Mouse (Mus musculus): ENCODE measurements at regions not wholly inside any gene's neighbourhood (a gene's known extent, or its start where the extent isn't known, plus 50 kb on each side); places are given as distances from the start of the nearest gene placed in this dataset.

GRCm38 (mm10) chr3:105130228-105130627, 63.6 kb downstream of the 4930564D02Rik start:
- no peak for DNase-seq (ENCODE audit: low spot score in 2 of 2)

- DNase-seq (ENCODE audit: low spot score in 2 of 2), result no peak
Observed at GRCm38 (mm10) chr3:105131053-105131452, 64.4 kb downstream of the 4930564D02Rik start.

- DNase-seq (ENCODE audit: low spot score in 2 of 2), result no peak
Observed at GRCm38 (mm10) chr3:105133011-105133410, 66.4 kb downstream of the 4930564D02Rik start.

DNA sequence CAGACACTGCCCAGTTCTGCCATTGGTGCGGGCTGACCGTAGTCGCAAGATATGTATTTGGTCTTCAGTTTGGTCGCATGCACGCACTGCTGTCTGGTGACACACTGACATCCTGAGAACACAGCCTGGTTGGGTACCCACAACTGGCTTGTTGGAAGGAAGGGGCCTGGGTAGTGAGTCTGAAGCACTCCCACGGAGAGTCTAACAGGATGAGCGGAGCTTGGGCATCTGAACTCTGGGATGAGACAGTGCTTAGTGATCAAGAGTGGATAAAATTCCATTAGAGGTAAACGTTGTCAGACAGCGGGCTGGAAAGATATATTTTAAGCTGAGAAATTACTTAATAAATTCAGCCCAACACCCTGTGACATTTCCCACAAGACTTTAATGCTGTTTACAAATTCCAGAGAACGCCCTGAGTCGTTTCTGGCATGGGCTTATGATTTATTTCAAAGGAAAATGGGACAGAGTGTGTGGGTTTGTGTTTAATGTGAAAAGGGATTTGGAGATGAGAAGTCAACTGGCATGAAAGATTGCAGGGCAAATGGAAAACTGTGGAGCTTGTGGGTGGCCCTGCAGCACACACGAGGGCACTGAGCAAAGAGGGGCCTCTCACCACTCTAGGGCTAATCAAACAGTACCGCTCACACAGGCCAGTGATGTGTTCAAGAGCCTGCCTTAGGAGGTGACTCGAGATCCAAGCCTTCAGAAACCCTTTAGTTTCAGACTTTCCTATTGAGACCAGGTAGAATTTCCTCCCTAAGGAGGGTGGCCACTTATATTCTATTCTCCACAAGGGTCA, 74.7 kb downstream of the 4930564D02Rik start:
- no peak for DNase-seq (ENCODE audit: low spot score in 2 of 2)

GRCm38 (mm10) chr3:105142631-105143030, 76.0 kb downstream of the 4930564D02Rik start:
- no peak for DNase-seq (ENCODE audit: low spot score in 2 of 2)

DNA sequence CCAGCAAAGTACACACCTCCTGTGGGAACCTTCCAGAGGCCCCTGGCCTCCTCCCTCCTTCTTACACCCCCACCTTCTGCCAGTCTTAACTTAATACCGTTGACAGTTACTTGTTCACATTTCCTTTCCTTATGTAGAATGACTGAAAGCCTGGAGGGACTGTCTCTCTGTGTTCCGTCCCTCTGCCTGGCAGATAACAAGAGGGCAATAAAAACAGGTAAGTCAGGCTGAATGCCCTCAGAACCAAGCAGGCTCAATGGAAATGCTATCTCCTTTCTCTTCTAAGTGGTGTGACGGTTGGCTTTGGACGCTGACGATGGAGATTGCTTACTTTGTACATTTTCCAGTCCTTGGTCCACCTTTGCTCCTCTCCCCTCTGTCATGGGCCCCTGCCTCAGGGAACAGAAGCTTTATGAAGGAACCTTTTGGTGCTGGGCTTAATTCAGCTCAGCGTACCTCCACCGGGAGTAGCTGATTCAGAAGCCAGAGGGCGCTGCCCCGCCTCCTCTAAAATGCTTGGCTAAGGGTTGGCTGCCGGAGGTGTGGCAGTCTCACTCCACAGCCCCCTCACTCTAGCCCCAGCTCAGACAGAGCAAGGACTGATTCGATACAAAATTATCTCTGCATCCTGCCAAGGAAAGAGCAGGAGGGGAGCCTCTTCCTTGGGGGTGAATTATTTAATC, 85.0 kb downstream of the 4930564D02Rik start:
- peak; percentile 49 to 75 for DNase-seq (ENCODE audit: low spot score in 2 of 2)

- DNase-seq (ENCODE audit: low spot score in 2 of 2), result no peak
Observed at GRCm38 (mm10) chr3:105152158-105152541, 85.5 kb downstream of the 4930564D02Rik start.

- no peak for DNase-seq (ENCODE audit: low spot score in 2 of 2)
Observed at GRCm38 (mm10) chr3:105158376-105158775, 91.7 kb downstream of the 4930564D02Rik start.

DNA sequence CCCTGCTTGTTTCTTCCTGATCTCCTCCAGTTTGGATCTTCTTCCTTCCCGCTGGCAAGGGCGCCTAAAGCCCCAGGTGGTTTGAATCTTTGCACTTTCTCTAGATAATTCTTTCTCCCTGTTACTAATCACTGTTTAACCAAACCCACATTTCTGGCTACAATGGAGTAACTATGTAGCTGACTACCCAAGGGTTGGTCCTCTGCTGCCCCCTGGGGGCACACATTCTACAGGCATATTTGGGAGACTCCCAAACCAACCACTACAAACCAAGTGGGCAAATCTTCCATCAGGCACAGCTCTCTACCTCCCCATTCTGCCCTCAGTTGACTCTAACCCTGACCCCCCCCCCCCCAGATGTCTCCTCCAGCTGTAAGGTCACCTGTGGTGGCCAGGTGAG, 98.7 kb downstream of the 4930564D02Rik start:
- DNase-seq (ENCODE audit: low spot score in 2 of 2), result peak; percentile 53 to 74

DNA sequence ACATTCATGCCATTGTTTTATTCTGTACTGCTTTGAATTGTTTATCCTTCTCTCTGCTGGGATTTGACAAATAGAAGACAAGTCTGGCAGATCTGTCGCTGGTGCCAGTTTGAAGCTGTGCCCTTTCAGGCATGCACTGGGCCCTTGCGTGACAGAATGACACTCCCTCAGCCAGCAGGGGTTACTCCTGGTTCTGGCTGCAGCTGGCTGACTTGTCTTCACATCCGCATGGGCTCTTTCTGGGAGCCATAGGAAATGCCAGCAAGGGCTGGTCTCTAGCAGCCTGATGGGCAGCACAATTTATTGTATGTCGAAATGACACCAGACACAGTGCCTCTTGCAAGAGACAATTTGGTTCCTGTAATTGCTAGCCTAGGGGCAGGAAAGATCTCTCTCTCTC, 102.5 kb downstream of the 4930564D02Rik start:
- DNase-seq (ENCODE audit: low spot score in 2 of 2), result no peak

DNA sequence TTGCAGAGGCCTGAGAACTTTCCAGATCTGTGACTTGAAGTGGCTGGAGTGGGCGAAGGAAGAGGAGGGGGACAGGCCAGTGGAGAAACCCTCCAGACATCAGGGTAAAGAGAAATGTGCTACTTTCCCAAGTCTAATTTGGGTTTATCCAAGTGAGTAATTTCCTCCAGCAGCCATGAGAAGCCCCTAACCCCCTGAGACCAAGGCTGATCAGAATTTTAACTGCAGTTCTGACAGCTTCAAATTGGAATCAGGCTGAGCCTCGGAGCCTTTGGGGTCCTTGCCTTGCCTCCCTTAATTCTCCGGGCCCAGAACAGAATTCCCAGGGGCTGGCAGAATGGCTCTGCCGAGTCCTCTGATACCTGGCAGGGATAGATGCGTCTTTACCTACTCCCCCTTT, 104.9 kb downstream of the 4930564D02Rik start:
- DNase-seq (ENCODE audit: low spot score in 2 of 2), result no peak

DNA sequence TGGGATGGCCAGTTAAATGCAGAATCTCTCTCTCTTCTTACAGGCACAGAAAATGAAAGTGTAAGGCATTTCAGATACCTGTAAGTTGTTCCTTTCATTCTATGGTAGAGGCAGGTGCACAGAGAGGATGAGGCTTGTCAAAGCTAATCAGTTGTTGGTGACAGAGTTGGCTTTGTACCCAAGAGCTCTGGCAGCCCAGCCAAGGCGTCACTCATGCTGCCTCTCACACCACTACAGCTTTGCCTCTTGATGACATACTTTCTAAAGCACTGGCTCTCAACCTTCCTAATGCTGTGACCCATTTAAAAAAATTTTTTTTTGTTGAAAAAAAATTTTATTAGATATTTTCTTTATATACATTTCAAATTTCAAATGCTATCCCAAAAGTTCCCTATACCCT, 105.4 kb downstream of the 4930564D02Rik start:
- no peak for DNase-seq (ENCODE audit: low spot score in 2 of 2)

DNA sequence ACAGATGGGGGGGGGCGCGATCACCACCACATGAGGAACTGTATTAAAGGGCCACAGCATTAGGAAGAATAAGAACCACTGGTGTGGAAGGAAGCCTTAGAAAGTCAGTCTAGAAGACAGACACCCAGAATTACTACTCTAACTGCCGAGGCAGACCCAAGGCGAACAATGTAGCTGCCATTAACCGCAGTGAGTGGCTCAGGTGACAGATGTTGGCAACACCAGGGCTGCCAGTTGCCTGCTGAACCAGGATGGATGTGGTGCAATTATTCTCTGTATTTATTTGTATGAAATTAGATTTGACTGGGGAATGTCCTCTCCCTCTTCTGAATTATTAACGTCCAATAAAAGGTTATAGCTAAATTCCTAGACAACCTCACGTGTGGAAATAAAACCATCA, 124.7 kb downstream of the 4930564D02Rik start:
- no peak for DNase-seq (ENCODE audit: low spot score in 2 of 2)

DNA sequence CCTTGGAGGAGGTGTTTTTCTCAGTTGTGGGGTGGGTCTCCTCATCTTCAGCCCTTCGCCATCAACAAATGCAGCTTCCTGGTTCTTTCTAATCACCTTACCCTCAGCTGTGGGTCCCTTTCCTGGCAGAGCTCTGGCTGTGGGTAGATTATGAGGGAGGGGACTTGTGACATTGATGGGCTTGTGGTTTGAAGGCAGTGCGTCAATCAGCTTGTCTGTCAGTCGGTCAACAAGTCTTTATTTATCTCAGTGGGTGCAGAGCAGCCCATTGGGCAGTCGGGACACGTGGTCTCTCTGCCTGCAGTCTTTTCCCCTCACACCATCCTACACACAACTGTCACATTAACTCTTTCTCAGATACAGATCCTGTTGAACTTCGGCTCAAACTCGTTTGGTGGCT, 125.2 kb downstream of the 4930564D02Rik start:
- peak in 1 of 2 experiments; percentile 29 for DNase-seq (ENCODE audit: low spot score in 2 of 2)

- no peak for DNase-seq (ENCODE audit: low spot score in 2 of 2)
Observed at GRCm38 (mm10) chr3:105200735-105201134, 134.1 kb downstream of the 4930564D02Rik start.

GRCm38 (mm10) chr3:105209164-105209563, 142.5 kb downstream of the 4930564D02Rik start:
- DNase-seq (ENCODE audit: low spot score in 2 of 2), result no peak

- no peak for DNase-seq (ENCODE audit: low spot score in 2 of 2)
Observed at GRCm38 (mm10) chr3:105211023-105211422, 144.4 kb downstream of the 4930564D02Rik start.

DNA sequence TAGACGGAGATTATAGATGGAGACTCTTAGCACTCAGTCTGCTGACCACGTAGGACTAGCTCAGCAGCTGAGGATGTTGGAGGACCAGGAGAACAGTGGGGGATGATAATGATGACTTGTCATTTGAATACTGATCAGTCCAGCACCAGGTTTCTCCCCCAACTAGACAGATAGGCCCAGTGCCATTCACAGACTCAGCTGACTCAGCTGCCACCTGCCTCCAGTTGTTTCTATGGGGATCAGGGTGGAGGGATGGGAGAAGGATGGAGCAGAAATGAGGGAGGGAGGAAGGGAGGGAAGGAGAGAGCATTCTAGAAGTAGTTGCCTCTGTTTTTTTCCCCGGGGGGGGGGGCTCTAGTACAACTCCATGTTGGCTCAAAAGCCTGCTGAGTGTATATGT, 145.1 kb downstream of the 4930564D02Rik start:
- no peak for DNase-seq (ENCODE audit: low spot score in 2 of 2)

DNA sequence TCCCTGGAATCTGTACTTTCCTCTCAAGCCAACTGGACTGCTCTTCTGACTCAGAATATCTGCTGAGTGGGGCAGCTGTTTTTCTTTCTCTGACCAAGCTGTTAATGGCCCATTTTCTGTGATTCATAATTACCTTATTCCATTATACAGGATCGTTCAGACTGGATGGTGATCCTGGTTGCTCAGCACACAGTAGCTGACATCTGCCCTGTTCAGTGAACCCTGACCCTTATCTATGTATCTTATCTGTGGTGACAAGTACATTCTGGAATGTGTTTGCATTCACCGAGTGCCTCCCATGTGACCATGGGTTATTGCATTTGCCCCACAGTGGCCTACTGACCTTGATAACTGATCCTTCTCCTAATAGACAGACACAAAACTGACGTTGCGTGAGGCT, 148.2 kb downstream of the 4930564D02Rik start:
- no peak for DNase-seq (ENCODE audit: low spot score in 2 of 2)

DNA sequence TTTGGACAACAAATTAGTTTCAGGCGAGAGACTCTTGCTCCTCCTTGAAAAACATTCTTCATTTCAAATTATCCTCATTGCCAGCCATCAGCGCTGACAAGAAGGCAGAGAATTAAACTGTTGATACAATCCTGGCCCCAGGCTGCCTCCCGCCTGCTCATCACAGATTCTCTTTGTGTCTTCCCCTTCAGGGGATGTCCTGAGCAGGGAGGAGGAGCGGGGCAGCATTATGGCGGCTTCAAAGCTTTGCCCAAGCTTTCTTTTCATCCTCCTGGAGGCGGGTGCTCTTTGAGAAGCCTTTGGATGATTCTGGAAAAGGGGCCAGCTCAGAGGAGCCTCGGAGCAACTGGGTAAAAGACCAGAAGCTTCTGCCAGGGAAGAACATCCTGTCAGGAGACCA, 149.1 kb downstream of the 4930564D02Rik start:
- no peak for DNase-seq (ENCODE audit: low spot score in 2 of 2)

- DNase-seq (ENCODE audit: low spot score in 2 of 2), result no peak
Observed at GRCm38 (mm10) chr3:105219630-105220029, 153.0 kb downstream of the 4930564D02Rik start.

DNA sequence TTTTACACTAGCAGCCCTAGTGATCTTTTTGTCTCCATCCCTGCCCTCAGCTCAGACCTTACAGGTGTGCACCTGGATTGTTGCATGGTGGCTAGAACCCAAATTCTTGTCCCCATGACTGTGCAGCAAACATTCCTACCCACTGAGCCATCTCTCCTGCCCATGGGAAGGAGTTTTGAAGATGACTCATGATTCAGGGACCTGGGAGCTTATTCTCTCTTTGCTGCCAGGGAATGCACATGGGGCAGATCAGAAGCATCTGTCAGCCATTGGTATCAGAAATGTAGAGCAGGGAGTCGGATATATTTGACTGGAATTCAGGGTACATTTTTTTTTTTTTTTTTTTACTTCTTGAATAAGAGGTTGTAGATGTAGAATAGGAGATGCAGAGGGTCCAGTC, 154.0 kb downstream of the 4930564D02Rik start:
- DNase-seq (ENCODE audit: low spot score in 2 of 2), result no peak

GRCm38 (mm10) chr3:105222925-105223324, 156.3 kb downstream of the 4930564D02Rik start:
- no peak for DNase-seq (ENCODE audit: low spot score in 2 of 2)

Measured in right cerebral cortex, postnatal 10 days (tissue).